Mouse (Mus musculus): ENCODE measurements around the gene Ass1. TPM values are rescaled to one million over a fixed set of nuclear protein-coding genes. Genes with fewer than 3 reads are reported as not detected.

The Ass1 gene
- polyA plus RNA-seq, 1 experiment from 2014 or later = 212 TPM

GRCm38 (mm10) chr2:31463253-31463652 lies 6.8 kb upstream of the Ass1 start:
- Histone ChIP-seq H3K9ac (ENCODE audit: low read length) (no peak overlapping the region), H3K4me1 (ENCODE audit: control insufficient read depth, insufficient read depth, low read length) (peaks cover 17% of the 10 kb centered on the region), H3K27ac (ENCODE audit: low read length) (0 out of 2 replicates have a peak overlapping the region, but pooled peaks have one; percentile 3), H3K9me3 (replicated peaks; ENCODE audit: control insufficient read depth, low read length) (no peaks in the 10 kb centered on the region), H3K27me3 (ENCODE audit: control insufficient read depth, insufficient read depth, low read length) (no peaks in the 10 kb centered on the region), H3K4me3 (replicated peaks; ENCODE audit: low read length) (no peak overlapping the region), H3K4me2 (ENCODE audit: low read depth, low read length) (no peak overlapping the region), H3K36me3 (ENCODE audit: control insufficient read depth, insufficient read depth, low read length) (no peaks in the 10 kb centered on the region)
- no peak for ATAC-seq (ENCODE audit: insufficient read depth, low FRiP score)
- 59% methylated on average over 7 of the region's 7 CpGs for WGBS

DNA sequence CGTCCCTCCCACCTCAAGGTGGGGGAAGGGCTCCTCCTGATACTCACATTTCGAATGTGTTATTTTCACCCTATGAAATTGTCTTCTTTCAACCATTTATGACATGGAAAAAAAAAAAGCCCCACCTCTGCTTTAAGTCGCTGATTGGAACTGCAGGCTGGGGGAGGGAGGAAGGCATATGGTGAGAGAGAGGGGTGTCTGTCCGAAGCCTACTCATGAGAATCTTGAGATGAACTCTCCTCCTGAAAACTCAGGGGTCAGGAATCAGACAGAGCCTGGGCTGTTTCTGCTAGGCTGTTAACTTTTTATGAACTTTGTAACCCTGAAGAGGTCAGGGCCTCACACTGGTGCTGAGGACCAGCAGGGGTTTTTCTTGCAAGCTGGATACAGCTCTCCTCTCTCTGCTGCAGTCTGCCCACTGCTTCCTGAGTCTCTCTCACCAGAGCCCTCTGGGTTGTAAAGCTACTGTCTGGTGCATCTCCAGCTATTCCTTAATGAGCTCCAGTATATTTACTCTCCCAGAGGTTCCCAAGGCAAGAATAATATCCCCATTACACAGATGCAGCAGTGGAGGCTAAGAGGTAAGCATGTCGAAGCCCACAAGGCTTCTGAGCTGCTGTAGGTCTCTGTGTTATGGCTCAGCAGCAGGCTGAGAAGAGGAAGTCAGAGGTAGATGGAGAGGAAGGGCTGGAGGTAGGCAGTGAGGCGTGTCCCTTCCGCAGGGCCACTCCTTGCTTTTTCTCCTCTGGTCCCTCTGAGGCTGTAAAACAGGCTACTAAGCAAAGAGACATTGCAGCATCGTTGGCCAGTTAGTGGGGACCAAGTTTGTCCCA lies 6.1 kb upstream of the Ass1 start:
- WGBS = 43% methylated on average over 8 of the region's 8 CpGs

GRCm38 (mm10) chr2:31464529-31464910 lies 5.5 kb upstream of the Ass1 start:
- no peak for ATAC-seq (ENCODE audit: insufficient read depth, low FRiP score)
- WGBS = 76% methylated on average over 6 of the region's 6 CpGs

More for the DNA sequence above, 6.1 kb upstream of the Ass1 start:
- no peak overlapping the region for H3K4me2 ChIP-seq (ENCODE audit: low read depth, low read length)
- H3K27me3 ChIP-seq (ENCODE audit: control insufficient read depth, insufficient read depth, low read length) = no peaks in the 10 kb centered on the region
- H3K4me3 ChIP-seq (replicated peaks; ENCODE audit: low read length) = no peak overlapping the region
- ATAC-seq (ENCODE audit: insufficient read depth, low FRiP score) = no peak
- peak overlapping the region; percentile 38; the same call in 1 of the 2 replicates for H3K27ac ChIP-seq (ENCODE audit: low read length)
- H3K4me1 ChIP-seq (ENCODE audit: control insufficient read depth, insufficient read depth, low read length) = peaks cover 17% of the 10 kb centered on the region
- H3K9me3 ChIP-seq (replicated peaks; ENCODE audit: control insufficient read depth, low read length) = no peaks in the 10 kb centered on the region
- H3K36me3 ChIP-seq (ENCODE audit: control insufficient read depth, insufficient read depth, low read length) = no peaks in the 10 kb centered on the region
- peak overlapping the region; percentile 35; the same call in 1 of the 2 replicates for H3K9ac ChIP-seq (ENCODE audit: low read length)

DNA sequence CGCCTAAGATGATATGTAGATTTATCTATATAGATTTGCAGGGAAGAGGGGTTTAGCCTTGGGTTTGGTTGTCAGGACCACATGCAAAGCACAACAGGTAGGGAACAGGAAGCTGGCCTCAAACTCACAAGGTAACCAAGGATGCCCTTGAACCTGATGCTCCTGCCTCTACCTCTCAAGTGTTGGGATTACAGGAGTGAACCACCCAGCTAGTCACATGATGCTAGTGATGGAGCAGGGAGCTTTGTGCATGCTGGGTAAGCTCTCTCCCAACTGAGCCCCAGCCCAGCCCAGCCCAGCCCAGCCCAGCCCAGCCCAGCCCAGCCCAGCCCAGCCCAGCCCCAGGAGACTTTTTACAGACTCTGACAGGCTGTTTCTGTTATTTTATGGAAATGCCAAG lies 2.5 kb upstream of the Ass1 start:
- Histone ChIP-seq H3K9ac (ENCODE audit: low read length) (no peak overlapping the region), H3K36me3 (ENCODE audit: control insufficient read depth, insufficient read depth, low read length) (no peaks in the 10 kb centered on the region), H3K27me3 (ENCODE audit: control insufficient read depth, insufficient read depth, low read length) (0 out of 2 replicates have a peak, but pooled peaks cover 3% of the 10 kb centered on the region), H3K4me1 (ENCODE audit: control insufficient read depth, insufficient read depth, low read length) (peaks cover 11% of the 10 kb centered on the region), H3K27ac (ENCODE audit: low read length) (no peak overlapping the region), H3K4me2 (ENCODE audit: low read depth, low read length) (no peak overlapping the region), H3K4me3 (replicated peaks; ENCODE audit: low read length) (no peak overlapping the region), H3K9me3 (replicated peaks; ENCODE audit: control insufficient read depth, low read length) (no peaks in the 10 kb centered on the region)
- WGBS = 74% methylated on average over 1 of the region's 1 CpGs
- no peak for ATAC-seq (ENCODE audit: insufficient read depth, low FRiP score)

More at GRCm38 (mm10) chr2:31464529-31464910, 5.5 kb upstream of the Ass1 start:
- Histone ChIP-seq H3K4me3 (replicated peaks; ENCODE audit: low read length) (no peak overlapping the region), H3K27ac (ENCODE audit: low read length) (peak overlapping the region; percentile 38; the same call in 1 of the 2 replicates), H3K4me2 (ENCODE audit: low read depth, low read length) (no peak overlapping the region), H3K9ac (ENCODE audit: low read length) (peak overlapping the region; percentile 35; the same call in 1 of the 2 replicates), H3K27me3 (ENCODE audit: control insufficient read depth, insufficient read depth, low read length) (0 out of 2 replicates have a peak, but pooled peaks cover 3% of the 10 kb centered on the region), H3K9me3 (replicated peaks; ENCODE audit: control insufficient read depth, low read length) (no peaks in the 10 kb centered on the region), H3K4me1 (ENCODE audit: control insufficient read depth, insufficient read depth, low read length) (peaks cover 19% of the 10 kb centered on the region), H3K36me3 (ENCODE audit: control insufficient read depth, insufficient read depth, low read length) (no peaks in the 10 kb centered on the region)

DNA sequence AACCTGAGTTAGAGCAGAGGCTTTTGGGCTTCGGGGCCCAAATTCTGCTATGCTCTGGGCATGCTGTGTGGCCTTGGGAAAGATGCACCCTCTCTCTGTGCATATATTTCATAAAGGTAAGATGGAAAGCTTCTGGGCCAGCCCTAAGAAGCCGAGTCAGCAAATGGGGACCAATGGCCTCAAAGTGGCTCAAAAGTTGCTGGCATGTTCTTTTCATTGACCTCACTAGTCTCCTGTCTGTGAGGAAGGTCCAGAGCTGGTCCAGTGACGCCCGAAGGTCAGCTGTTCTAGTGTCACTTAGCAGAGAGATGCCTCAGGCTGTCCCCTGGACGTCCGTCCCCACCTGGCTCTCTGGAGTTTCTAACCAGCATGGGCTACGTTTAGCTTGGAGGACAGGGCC lies 1.1 kb upstream of the Ass1 start:
- Histone ChIP-seq H3K9ac (ENCODE audit: low read length) (no peak overlapping the region), H3K4me2 (ENCODE audit: low read depth, low read length) (no peak overlapping the region), H3K4me3 (replicated peaks; ENCODE audit: low read length) (no peak overlapping the region), H3K36me3 (ENCODE audit: control insufficient read depth, insufficient read depth, low read length) (no peaks in the 10 kb centered on the region), H3K27ac (ENCODE audit: low read length) (no peak overlapping the region), H3K4me1 (ENCODE audit: control insufficient read depth, insufficient read depth, low read length) (peaks cover 10% of the 10 kb centered on the region), H3K9me3 (replicated peaks; ENCODE audit: control insufficient read depth, low read length) (no peaks in the 10 kb centered on the region), H3K27me3 (ENCODE audit: control insufficient read depth, insufficient read depth, low read length) (0 out of 2 replicates have a peak, but pooled peaks cover 3% of the 10 kb centered on the region)
- no peak for ATAC-seq (ENCODE audit: insufficient read depth, low FRiP score)
- WGBS = 87% methylated on average over 7 of the region's 7 CpGs

- Histone ChIP-seq H3K27me3 (ENCODE audit: control insufficient read depth, insufficient read depth, low read length) (0 out of 2 replicates have a peak, but pooled peaks cover 3% of the 10 kb centered on the region), H3K4me3 (replicated peaks; ENCODE audit: low read length) (peak overlapping the region; percentile 57), H3K36me3 (ENCODE audit: control insufficient read depth, insufficient read depth, low read length) (no peaks in the 10 kb centered on the region), H3K9me3 (replicated peaks; ENCODE audit: control insufficient read depth, low read length) (no peaks in the 10 kb centered on the region), H3K27ac (ENCODE audit: low read length) (peak overlapping the region; percentile 13; the same call in 1 of the 2 replicates), H3K4me1 (ENCODE audit: control insufficient read depth, insufficient read depth, low read length) (peaks cover 6% of the 10 kb centered on the region), H3K9ac (ENCODE audit: low read length) (peak overlapping the region; percentile 73), H3K4me2 (ENCODE audit: low read depth, low read length) (peak overlapping the region; percentile 77)
- 35% methylated on average over 7 of the region's 7 CpGs for WGBS
- no peak for ATAC-seq (ENCODE audit: insufficient read depth, low FRiP score)
Measured at GRCm38 (mm10) chr2:31469480-31469879, 527 bp upstream of the Ass1 start.

GRCm38 (mm10) chr2:31470683-31471385 lies 827 bp downstream of the Ass1 start:
- Histone ChIP-seq H3K4me3 (replicated peaks; ENCODE audit: low read length) (peak overlapping the region; percentile 57), H3K27me3 (ENCODE audit: control insufficient read depth, insufficient read depth, low read length) (0 out of 2 replicates have a peak, but pooled peaks cover 3% of the 10 kb centered on the region), H3K9ac (ENCODE audit: low read length) (peak overlapping the region; percentile 73), H3K27ac (ENCODE audit: low read length) (peak overlapping the region; percentile 70), H3K9me3 (replicated peaks; ENCODE audit: control insufficient read depth, low read length) (no peaks in the 10 kb centered on the region), H3K4me2 (ENCODE audit: low read depth, low read length) (peak overlapping the region; percentile 77), H3K36me3 (ENCODE audit: control insufficient read depth, insufficient read depth, low read length) (no peaks in the 10 kb centered on the region), H3K4me1 (ENCODE audit: control insufficient read depth, insufficient read depth, low read length) (peaks cover 7% of the 10 kb centered on the region)
- ATAC-seq (ENCODE audit: insufficient read depth, low FRiP score) = peak; percentile 23; the same call in 1 of the 2 replicates
- 8% methylated on average over 19 of the region's 19 CpGs for WGBS

DNA sequence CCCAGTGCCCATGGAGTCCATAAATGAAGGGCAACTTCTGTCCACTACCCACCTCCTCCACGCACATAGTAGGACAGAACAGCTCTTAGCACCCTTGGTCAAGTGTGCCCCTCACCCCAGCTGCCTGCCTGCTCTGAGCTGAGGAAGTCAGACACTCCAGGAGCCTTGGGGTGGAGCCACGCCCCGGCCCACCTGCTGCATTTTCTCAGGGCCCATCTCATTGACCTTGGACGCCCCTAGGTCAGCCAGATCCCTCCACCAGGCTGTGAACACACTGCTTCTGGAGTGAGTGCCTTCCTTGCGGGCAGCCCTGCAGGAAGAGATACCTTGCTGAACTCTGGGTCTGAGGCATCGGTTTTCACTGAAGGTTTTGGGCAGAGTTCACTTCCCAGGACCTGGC lies 1.6 kb downstream of the Ass1 start:
- 39% methylated on average over 6 of the region's 6 CpGs for WGBS
- Histone ChIP-seq H3K36me3 (ENCODE audit: control insufficient read depth, insufficient read depth, low read length) (no peaks in the 10 kb centered on the region), H3K4me1 (ENCODE audit: control insufficient read depth, insufficient read depth, low read length) (peaks cover 15% of the 10 kb centered on the region), H3K27ac (ENCODE audit: low read length) (no peak overlapping the region), H3K4me2 (ENCODE audit: low read depth, low read length) (peak overlapping the region; percentile 77), H3K9me3 (replicated peaks; ENCODE audit: control insufficient read depth, low read length) (no peaks in the 10 kb centered on the region), H3K9ac (ENCODE audit: low read length) (peak overlapping the region; percentile 46; the same call in 1 of the 2 replicates), H3K4me3 (replicated peaks; ENCODE audit: low read length) (peak overlapping the region; percentile 10; the same call in 1 of the 2 replicates), H3K27me3 (ENCODE audit: control insufficient read depth, insufficient read depth, low read length) (0 out of 2 replicates have a peak, but pooled peaks cover 3% of the 10 kb centered on the region)
- ATAC-seq (ENCODE audit: insufficient read depth, low FRiP score) = no peak
